Mouse (Mus musculus) heart, postnatal 0 days (tissue): ENCODE results near the gene Gm28308. TPM values are rescaled to one million over a fixed set of nuclear protein-coding genes. Genes with fewer than 3 reads are reported as not detected.

ENCODE experiments used
- ATAC-seq: fragments of 200-750 bp; cut with Nextera tagmentation; 2 replicates; pipeline ENCODE4 v1.8.0; 2017; ENCODE audit warnings: low read depth, moderate number of reproducible peaks, moderate library complexity; ENCODE audit not compliant: insufficient read depth
- DNase-seq: peaks from one replicate; pipeline ENCODE4 v3.0.0-alpha.2; 2016; ENCODE audit warnings: low spot score
- H3K27ac ChIP-seq: fragments of 300-500 bp; sonication (generic); 2 replicates; pipeline ENCODE4 v1.5.1; 2014; ENCODE audit warnings: low read depth, mild to moderate bottlenecking
- H3K27me3 ChIP-seq: fragments of 300-500 bp; sonication (generic); 2 replicates; pipeline ENCODE4 v1.6.1; 2014; ENCODE audit warnings: low read length, mixed read lengths; ENCODE audit not compliant: control insufficient read depth, insufficient read depth
- H3K36me3 ChIP-seq: fragments of 300-500 bp; sonication (generic); replicated peaks from 2 replicates; pipeline ENCODE4 v1.6.1; 2014; ENCODE audit warnings: low read length, mixed read lengths; ENCODE audit not compliant: control insufficient read depth, insufficient read depth
- H3K4me1 ChIP-seq: fragments of 300-500 bp; sonication (generic); 2 replicates; pipeline ENCODE4 v1.6.1; 2014; ENCODE audit warnings: antibody characterized with exemption; ENCODE audit not compliant: control insufficient read depth, insufficient read depth
- H3K4me2 ChIP-seq: fragments of 300-500 bp; sonication (generic); 2 replicates; pipeline ENCODE4 v1.6.1; 2014; ENCODE audit warnings: low read depth, mild to moderate bottlenecking, low read length, moderate library complexity
- H3K4me3 ChIP-seq: fragments of 300-500 bp; sonication (generic); 2 replicates; pipeline ENCODE4 v1.5.1; 2014; ENCODE audit warnings: low read depth, low read length
- H3K9ac ChIP-seq: fragments of 300-500 bp; sonication (generic); replicated peaks from 2 replicates; pipeline ENCODE4 v1.6.1; 2014; ENCODE audit warnings: low read depth, low read length, mixed read lengths
- H3K9me3 ChIP-seq: fragments of 300-500 bp; sonication (generic); replicated peaks from 2 replicates; pipeline ENCODE4 v1.6.1; 2016; ENCODE audit warnings: low read length; ENCODE audit not compliant: control insufficient read depth
- CTCF ChIP-seq: IDR thresholded peaks from 2 replicates; pipeline ENCODE4 v1.5.1; 2016; ENCODE audit warnings: antibody characterized with exemption, control low read depth, low read depth
- EP300 ChIP-seq: IDR thresholded peaks from 2 replicates; pipeline ENCODE4 v1.6.1; 2016; ENCODE audit warnings: antibody characterized with exemption, low read depth
- WGBS: fragments of 180-500 bp; shearing (Covaris S2); extraction: QIAGEN DNeasy Blood & Tissue Kit; methylation state at CpG from one replicate; pipeline ENCODE4 v1.1.7; 2014; 5-methylcytosine and 5-hydroxymethylcytosine counted together
- polyA plus RNA-seq: library from polyadenylated mRNA; unstranded; fragments of >200 nt; fragmentation: Nextera tagmentation; extraction: Ambion mirVana; gene quantifications from 2 replicates; pipeline ENCODE4 v1.2.1, GENCODE M21; 2015
- total RNA-seq: library from RNA; depleted of rRNA; stranded (reverse); fragments of >200 nt; gene quantifications from 2 replicates; pipeline ENCODE4 v1.2.3, GENCODE M21; 2014; ENCODE audit warnings: low replicate concordance

The Gm28308 gene
- total and polyA plus RNA-seq, 2 experiments from 2014 or later, result not detected

DNA sequence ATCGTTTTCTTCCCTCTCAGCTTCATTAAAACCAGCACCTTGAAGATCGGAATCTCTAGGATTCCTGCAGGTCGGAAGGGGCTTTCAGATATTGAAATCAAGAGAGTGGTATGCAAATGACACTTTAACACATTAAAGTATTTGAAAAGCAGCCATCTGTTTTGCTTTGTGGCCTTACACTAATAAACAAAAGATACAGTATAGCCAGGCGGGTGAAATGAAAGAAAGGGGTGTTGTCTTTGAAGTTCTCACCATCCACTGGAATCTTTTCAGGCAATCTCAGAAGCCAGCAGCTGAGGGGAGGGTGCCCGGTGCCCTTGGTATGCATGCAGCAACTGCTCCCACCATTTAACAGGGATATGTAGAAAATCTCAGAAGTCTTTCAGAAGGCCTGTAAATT is 59.1 kb downstream of the Gm28308 start:
- Histone ChIP-seq H3K9ac (no peak overlapping the region), H3K4me3 (no peak overlapping the region), H3K36me3 (no peaks in the 10 kb centered on the region), H3K4me2 (no peak overlapping the region), H3K27ac (no peak overlapping the region), H3K4me1 (no peaks in the 10 kb centered on the region; the same call in 1 of the 2 replicates), H3K27me3 (peaks cover 99% of the 10 kb centered on the region), H3K9me3 (no peaks in the 10 kb centered on the region)
- ATAC-seq (no peak), DNase-seq (no peak)
- no peak for TF ChIP-seq EP300
- no peak for TF ChIP-seq CTCF
- 44% methylated on average over 5 of the region's 5 CpGs for WGBS

DNA sequence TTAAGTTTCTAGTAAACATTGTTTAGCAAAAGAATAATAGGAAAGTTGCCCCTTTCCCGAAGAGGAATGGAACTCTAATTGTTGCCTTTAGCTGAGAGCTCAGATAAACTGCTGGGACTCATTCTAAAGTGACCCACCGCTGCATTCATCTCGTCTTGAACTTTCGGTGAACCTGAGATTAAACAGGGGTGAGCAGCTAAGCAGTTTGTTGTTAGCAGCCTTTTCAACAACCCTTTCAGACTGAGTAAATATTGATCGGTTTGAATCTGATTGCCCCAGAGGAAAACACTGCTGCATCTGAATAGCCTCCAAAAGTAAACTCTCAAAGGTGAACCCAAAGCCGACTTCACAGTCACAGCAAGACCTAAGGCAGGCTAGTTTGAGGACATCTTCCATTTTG is 59.9 kb downstream of the Gm28308 start:
- peaks cover 98% of the 10 kb centered on the region for H3K27me3 ChIP-seq
- ATAC-seq, result no peak
- 7% methylated on average over 6 of the region's 6 CpGs for WGBS

DNA sequence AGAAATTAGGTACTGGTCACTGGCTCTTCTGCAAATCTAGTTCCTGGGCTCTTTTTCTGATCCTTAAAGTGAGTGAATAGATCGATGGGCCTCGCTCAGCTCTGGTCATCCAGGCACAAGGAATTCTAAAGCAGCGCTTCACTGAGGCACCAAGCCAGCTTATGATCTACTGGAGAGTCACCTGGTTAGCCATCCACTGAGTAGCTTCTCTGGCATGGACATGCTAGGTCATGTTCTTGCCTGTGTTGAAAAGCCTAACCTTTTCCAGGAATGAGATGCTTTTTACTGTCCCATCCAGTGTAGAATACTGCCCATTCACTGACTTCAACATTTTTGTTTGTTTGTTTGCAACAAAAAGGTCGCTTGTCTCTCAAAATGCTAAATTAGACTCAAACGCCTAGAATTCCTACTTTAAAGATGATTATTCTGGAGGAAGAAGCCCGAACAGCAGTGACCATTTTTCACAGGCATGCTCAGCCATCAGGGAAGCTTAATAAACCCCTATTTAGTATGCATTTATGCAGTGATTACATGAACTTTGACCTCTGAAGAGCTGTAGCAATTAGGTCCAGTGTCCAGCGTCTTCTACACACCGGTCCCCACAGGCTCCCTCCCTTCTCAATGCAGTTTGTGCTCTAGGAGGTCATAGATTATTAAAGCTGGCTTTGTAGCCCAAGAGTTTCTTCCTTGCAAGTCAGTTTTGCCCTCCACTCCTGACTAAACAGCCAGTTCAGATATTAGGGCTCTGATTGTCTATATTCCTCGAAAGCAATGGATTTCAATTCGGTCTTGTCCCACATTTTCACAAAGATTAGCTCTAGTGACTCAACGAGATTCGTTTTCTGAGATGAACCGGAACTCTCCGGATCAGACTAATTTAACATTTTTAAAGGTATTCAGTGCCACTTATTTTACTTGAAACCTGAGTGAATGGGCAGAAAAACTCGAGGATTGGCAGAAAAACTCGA is 60.6 kb downstream of the Gm28308 start:
- Histone ChIP-seq H3K27me3 (peaks cover 98% of the 10 kb centered on the region), H3K4me3 (no peak overlapping the region), H3K9me3 (no peaks in the 10 kb centered on the region), H3K27ac (no peak overlapping the region), H3K4me2 (no peak overlapping the region), H3K9ac (no peak overlapping the region), H3K36me3 (no peaks in the 10 kb centered on the region), H3K4me1 (no peaks in the 10 kb centered on the region)
- ATAC-seq (no peak), DNase-seq (no peak)
- 21% methylated on average over 16 of the region's 16 CpGs for WGBS
- no peak for TF ChIP-seq EP300
- TF ChIP-seq CTCF, result no peak

More for the DNA sequence above, 59.9 kb downstream of the Gm28308 start:
- no peaks in the 10 kb centered on the region for H3K36me3 ChIP-seq
- no peak overlapping the region for H3K27ac ChIP-seq
- no peak overlapping the region for H3K4me2 ChIP-seq
- H3K9me3 ChIP-seq, result no peaks in the 10 kb centered on the region
- TF ChIP-seq CTCF (no peak), EP300 (no peak)
- H3K4me1 ChIP-seq, result no peaks in the 10 kb centered on the region
- H3K9ac ChIP-seq, result no peak overlapping the region
- no peak for DNase-seq
- no peak overlapping the region for H3K4me3 ChIP-seq

DNA sequence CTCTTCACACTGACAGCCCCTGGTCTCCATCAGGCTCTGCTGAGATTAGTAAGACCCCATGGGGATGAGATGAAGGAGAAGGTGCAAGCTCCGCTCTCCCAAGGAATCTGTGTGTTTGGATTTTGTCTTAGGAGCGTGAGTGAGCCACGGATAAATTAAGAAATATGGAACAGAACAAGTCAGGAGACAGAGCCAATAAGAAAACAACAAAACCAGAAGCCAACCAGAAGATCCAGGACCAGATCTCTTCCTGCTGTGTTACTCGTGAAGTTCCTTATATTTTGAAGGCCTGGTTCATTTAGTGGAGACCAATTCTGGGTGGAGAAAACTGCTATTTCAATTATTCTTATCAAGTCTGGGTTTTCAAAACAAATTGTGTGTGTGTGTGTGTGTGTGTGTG is 61.6 kb downstream of the Gm28308 start:
- peaks cover 92% of the 10 kb centered on the region for H3K27me3 ChIP-seq
- H3K9me3 ChIP-seq, result no peaks in the 10 kb centered on the region
- H3K4me2 ChIP-seq, result no peak overlapping the region
- H3K27ac ChIP-seq, result no peak overlapping the region
- 31% methylated on average over 4 of the region's 4 CpGs for WGBS
- H3K36me3 ChIP-seq, result no peaks in the 10 kb centered on the region
- no peaks in the 10 kb centered on the region for H3K4me1 ChIP-seq
- H3K4me3 ChIP-seq, result no peak overlapping the region
- ATAC-seq (no peak), DNase-seq (no peak)
- TF ChIP-seq CTCF, result no peak
- no peak for TF ChIP-seq EP300
- no peak overlapping the region for H3K9ac ChIP-seq

DNA sequence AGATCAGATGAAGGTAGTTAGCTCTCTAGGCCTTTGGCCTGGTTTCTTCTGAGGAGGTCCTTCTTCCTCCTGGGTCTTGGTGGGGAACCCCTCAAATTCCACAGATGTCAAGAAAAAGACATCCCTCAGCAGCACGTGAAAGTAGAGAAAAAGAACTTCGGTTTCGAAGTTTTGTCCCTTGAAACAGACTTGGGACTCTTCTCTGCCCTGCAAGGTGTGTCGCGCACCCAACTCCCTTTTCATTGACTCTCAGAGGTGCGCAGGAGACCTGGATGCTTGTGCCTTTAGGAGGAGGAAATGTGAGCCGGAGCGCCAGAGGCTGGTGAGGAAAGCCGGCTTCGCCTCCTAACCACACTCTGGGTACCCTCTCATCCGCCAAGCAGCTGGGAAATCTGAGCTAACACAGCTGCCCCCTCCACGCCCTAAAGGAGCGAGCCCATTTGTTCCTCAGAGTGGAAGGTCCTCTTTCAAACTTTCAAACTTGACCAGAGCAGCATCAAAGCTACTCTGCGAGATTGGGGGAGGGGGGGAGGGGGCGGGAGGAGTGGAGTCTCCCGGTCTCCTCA is 62.7 kb downstream of the Gm28308 start:
- Histone ChIP-seq H3K9ac (no peak overlapping the region), H3K9me3 (no peaks in the 10 kb centered on the region), H3K4me3 (no peak overlapping the region), H3K27ac (no peak overlapping the region), H3K4me2 (no peak overlapping the region), H3K4me1 (no peaks in the 10 kb centered on the region), H3K27me3 (peaks cover 85% of the 10 kb centered on the region), H3K36me3 (no peaks in the 10 kb centered on the region)
- 14% methylated on average over 16 of the region's 16 CpGs for WGBS
- DNase-seq (no peak), ATAC-seq (no peak)
- no peak for TF ChIP-seq CTCF
- no peak for TF ChIP-seq EP300
